Mouse (Mus musculus) gastrocnemius, postnatal 36 days (tissue): ENCODE results near the gene Olfr1162. TPM values are rescaled to one million over a fixed set of nuclear protein-coding genes. Genes with fewer than 3 reads are reported as not detected.
"Not testable (repeated sequence)": the region's sequence is repeated elsewhere in the genome, so short reads cannot be mapped to it uniquely, and the experiment has no call there.

Source experiments
- DNase-seq, 2 experiments: peaks; one replicate each; pipeline ENCODE4 v3.0.0; 2022
- intact Hi-C: fragments of 180-260 bp; cut with DNase I; formaldehyde crosslinking; loops from one replicate; pipeline ENCODE4 v1.15.1; 2025
- long read RNA-seq, 2 experiments: library from polyadenylated mRNA; stranded (forward); transcript quantifications; one replicate each; pipeline ENCODE4 v2.0.0; 2021
- total RNA-seq, 2 experiments: library from RNA; stranded (reverse); gene quantifications; 2 replicates each; pipeline ENCODE4 v1.2.3; 2021

The Olfr1162 gene
- not detected for total RNA-seq
- long read RNA-seq, experiment 1: 0 reads
- long read RNA-seq, experiment 2: 0 reads

GRCm38 (mm10) chr2:88051029-88051428, at the start of gene Olfr1162:
TSS of gene Olfr1162 (minus strand) at chr2:88051129.
- no peak for DNase-seq
- intact Hi-C loops: no loop called here

- intact Hi-C loops: no loop called here
- no peak for DNase-seq
Measured at GRCm38 (mm10) chr2:88093866-88094265, 42.9 kb upstream of the Olfr1162 start, which contains the start of gene Olfr1164. TSS of gene Olfr1164 (minus strand) at chr2:88093966.

- DNase-seq: no peak
- intact Hi-C loops: no loop called here
Measured at GRCm38 (mm10) chr2:88071730-88072129, 20.8 kb upstream of the Olfr1162 start, which contains the start of gene Olfr1163. TSS of gene Olfr1163 (minus strand) at chr2:88071830.

- no peak for DNase-seq
- intact Hi-C loops: no loop called here
Measured at GRCm38 (mm10) chr2:88063587-88063986, 12.7 kb upstream of the Olfr1162 start.

- intact Hi-C loops: no loop called here
- DNase-seq: no peak
Measured at GRCm38 (mm10) chr2:88037599-88037998, 13.3 kb downstream of the Olfr1162 start, which contains the start of gene Olfr73. TSS of gene Olfr73 (minus strand) at chr2:88037699.

- intact Hi-C loops, DNase-seq: not testable (repeated sequence)
Measured at GRCm38 (mm10) chr2:88022474-88022873, 28.5 kb downstream of the Olfr1162 start, which contains the start of gene Olfr1161. TSS of gene Olfr1161 (plus strand) at chr2:88022774.

GRCm38 (mm10) chr2:88007515-88008318, 43.2 kb downstream of the Olfr1162 start, which contains the start of gene Olfr1160:
TSS of gene Olfr1160 (minus strand) at chr2:88008268.
- intact Hi-C loops: no loop called here
- no peak for DNase-seq

Other genes with a start within 250 kb of the Olfr1162 start
- gene Olfr1145, start 241.3 kb downstream of the Olfr1162 start, total RNA-seq: not detected
- gene Olfr1148, start 220.6 kb downstream of the Olfr1162 start, total RNA-seq: not detected
- not detected for gene Olfr1150-ps1, start 207.1 kb downstream of the Olfr1162 start, total RNA-seq
- not detected for gene Olfr1151, start 195.3 kb downstream of the Olfr1162 start, total RNA-seq
- not detected for gene Olfr1152, start 184.6 kb downstream of the Olfr1162 start, total RNA-seq
- not detected for gene Olfr1153, start 156.2 kb downstream of the Olfr1162 start, total RNA-seq
- not detected for gene Olfr1154, start 146.0 kb downstream of the Olfr1162 start, total RNA-seq
- not detected for gene Olfr1155, start 106.0 kb downstream of the Olfr1162 start, total RNA-seq
- gene Olfr1156, start 98.0 kb downstream of the Olfr1162 start, total RNA-seq: not detected
- gene Olfr1157, start 82.8 kb downstream of the Olfr1162 start, total RNA-seq: not detected
- gene Olfr74, start 76.5 kb downstream of the Olfr1162 start, total RNA-seq: not detected
- gene Olfr1158, start 61.0 kb downstream of the Olfr1162 start, total RNA-seq: not detected
- gene Olfr1160, start 42.9 kb downstream of the Olfr1162 start, total RNA-seq: not detected
- gene Olfr1161, start 28.4 kb downstream of the Olfr1162 start, total RNA-seq: not detected
- gene Olfr73, start 13.4 kb downstream of the Olfr1162 start, total RNA-seq: not detected
- gene Olfr1163, start 20.7 kb upstream of the Olfr1162 start, total RNA-seq: not detected
- gene Olfr1164, start 42.8 kb upstream of the Olfr1162 start, total RNA-seq: not detected
- not detected for gene Olfr1166, start 77.1 kb upstream of the Olfr1162 start, total RNA-seq
- gene Olfr1167, start 104.1 kb upstream of the Olfr1162 start, total RNA-seq: not detected
- gene Olfr1168, start 130.8 kb upstream of the Olfr1162 start, total RNA-seq: not detected
- gene Olfr1170, start 177.2 kb upstream of the Olfr1162 start, total RNA-seq: not detected
- gene Olfr1173, start 228.7 kb upstream of the Olfr1162 start, total RNA-seq: not detected